Mouse (Mus musculus): ENCODE measurements around the gene Pgm1.

- TF ChIP-seq POLR2A (IDR thresholded peaks at IDR 0.05; ENCODE audit: control insufficient read depth, low read depth, low read length): no peak
- TF ChIP-seq CTCF (IDR thresholded peaks at IDR 0.05; ENCODE audit: control insufficient read depth, insufficient read depth, insufficient replicate concordance, low read depth, low read length): no peak
Observed at GRCm38 (mm10) chr4:99973931-99974330, 44.7 kb downstream of the Pgm1 start.
